Mouse (Mus musculus): Measurements from ENCODE around the gene Tnfrsf4.

- TF ChIP-seq FLI1 (IDR thresholded peaks at IDR 0.05; ENCODE audit: low read length) (no peak), GATA1 (IDR thresholded peaks at IDR 0.05; ENCODE audit: borderline replicate concordance, low read length) (no peak)
These were observed 40.5 kb downstream of the Tnfrsf4 start for GRCm38 (mm10) chr4:156054130-156054529.

All from megakaryocyte, embryonic 14.5 days (primary cell).